Mouse (Mus musculus): ENCODE measurements at regions not wholly inside any gene's neighbourhood (a gene's known extent, or its start where the extent isn't known, plus 50 kb on each side); places are given as distances from the start of the nearest gene placed in this dataset.

DNA sequence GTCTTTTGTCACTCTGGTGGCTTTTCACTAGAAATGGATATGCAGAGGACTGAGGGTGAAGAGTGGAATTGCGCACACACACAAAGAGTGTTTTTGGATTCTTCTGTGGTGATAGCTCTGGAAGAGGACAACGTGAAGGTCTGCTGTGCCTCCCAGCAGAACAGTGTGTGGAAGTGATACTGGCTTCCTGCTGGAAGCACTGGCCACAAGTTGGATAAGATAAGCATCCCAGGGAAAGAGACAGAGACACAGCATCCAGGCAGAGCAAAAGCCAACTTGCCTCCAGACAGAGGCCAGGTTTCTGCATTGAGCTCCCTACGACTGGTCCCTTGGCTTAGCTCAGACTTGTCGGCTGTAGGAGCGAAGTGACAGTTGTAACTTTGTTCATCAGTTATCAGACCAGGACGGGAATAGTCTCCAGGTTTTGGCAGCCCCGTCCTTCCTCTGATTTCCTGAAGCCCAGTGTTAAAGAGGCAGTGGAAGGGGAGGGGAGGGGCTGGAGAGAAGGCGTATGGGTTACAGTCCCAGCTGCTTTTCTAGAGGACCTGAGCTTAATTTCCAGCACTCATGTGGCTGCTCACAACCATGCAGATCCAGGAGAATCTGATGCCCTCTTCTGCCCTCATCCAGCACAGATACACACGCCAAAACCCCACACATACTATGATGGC is 89.2 kb downstream of the Tmem170b start:
- TF ChIP-seq GATA4 (IDR thresholded peaks at IDR 0.05; ENCODE audit: insufficient replicate concordance, low read length): peak; percentile 97

DNA sequence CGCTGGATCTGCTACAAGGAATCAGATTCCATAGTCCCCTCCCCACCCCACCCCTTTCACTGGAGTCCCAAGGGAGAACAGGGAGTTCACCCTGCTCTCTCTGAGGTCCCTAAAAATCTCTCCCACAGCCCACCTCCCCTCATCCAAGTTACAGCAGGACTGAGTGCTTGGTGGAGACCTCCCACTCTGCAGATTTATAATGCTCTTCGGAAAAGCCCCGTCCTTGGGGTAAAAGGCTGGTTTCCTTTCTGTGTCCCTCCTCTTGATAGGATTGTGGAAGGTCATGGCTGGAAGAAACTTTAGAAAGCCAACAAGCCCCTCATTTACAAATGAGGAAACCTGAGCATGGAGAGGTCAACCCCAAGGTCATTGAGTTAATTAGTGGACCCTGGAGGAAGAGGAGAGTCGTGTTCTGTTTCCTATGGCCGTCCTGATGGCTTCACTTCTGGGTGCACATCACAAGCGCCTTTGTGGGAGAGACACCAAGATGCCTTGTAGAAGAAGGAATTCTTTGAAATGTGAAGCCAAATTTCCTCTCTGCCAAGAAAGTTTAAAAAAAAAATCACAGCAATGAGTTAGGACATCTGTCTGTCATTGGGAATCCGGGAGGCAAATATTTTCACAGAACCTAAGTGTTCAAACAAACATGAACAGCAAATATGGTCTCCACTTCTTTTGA is 91.2 kb downstream of the Tmem170b start:
- no peak for TF ChIP-seq GATA4 (IDR thresholded peaks at IDR 0.05; ENCODE audit: insufficient replicate concordance, low read length)

GRCm38 (mm10) chr13:41701345-41701744 is 95.6 kb downstream of the Tmem170b start:
- TF ChIP-seq GATA4 (IDR thresholded peaks at IDR 0.05; ENCODE audit: insufficient replicate concordance, low read length): no peak

GRCm38 (mm10) chr13:41701829-41702231 is 96.1 kb downstream of the Tmem170b start:
- no peak for TF ChIP-seq GATA4 (IDR thresholded peaks at IDR 0.05; ENCODE audit: insufficient replicate concordance, low read length)

DNA sequence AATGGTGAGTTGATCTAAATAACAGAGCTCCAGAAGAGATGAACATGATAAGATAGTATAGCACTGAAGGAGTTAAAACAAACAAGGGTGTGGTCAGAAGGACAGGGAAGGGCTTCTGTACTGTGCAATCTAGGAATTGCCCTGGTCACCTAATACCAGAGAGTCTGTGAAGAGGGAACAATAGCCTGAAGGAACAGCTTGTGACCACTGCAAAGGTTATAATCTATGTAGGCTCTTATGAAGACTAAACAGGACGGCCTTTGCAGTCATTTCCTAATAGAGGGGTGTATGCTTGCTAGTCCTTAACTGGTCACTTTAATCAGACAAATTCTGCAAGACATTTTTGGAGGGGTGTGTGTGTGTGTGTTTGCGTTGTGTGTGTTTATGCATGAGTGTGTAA is 97.5 kb downstream of the Tmem170b start:
- TF ChIP-seq GATA4 (IDR thresholded peaks at IDR 0.05; ENCODE audit: insufficient replicate concordance, low read length): no peak

- TF ChIP-seq GATA4 (IDR thresholded peaks at IDR 0.05; ENCODE audit: insufficient replicate concordance, low read length): peak; percentile 62; the same call in 1 of the 2 replicates
Measured at GRCm38 (mm10) chr13:41703618-41704017, 97.9 kb downstream of the Tmem170b start.

GRCm38 (mm10) chr13:41704806-41705205 is 99.1 kb downstream of the Tmem170b start:
- no peak for TF ChIP-seq GATA4 (IDR thresholded peaks at IDR 0.05; ENCODE audit: insufficient replicate concordance, low read length)

GRCm38 (mm10) chr13:41705636-41706035 is 99.9 kb downstream of the Tmem170b start:
- TF ChIP-seq GATA4 (IDR thresholded peaks at IDR 0.05; ENCODE audit: insufficient replicate concordance, low read length): no peak

DNA sequence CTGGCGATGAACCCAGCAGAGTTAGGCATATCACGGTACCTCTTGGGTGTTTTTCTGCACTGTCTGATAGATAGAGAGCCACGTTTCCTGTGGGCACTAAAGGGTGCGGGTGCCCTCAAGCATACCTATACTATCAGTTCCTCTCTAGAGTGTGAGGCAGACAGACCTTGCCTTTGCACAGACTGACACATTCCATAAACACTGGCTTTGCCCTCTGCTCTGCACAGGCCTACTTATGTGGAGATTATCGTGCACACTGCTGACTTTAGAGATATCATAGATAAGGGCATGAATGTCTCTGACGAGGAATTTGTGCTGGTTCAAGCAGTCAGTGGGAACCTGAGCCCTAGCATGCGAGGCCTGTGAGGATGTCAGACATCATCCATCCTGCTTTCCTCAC is 102.1 kb downstream of the Tmem170b start:
- no peak for TF ChIP-seq GATA4 (IDR thresholded peaks at IDR 0.05; ENCODE audit: insufficient replicate concordance, low read length)

DNA sequence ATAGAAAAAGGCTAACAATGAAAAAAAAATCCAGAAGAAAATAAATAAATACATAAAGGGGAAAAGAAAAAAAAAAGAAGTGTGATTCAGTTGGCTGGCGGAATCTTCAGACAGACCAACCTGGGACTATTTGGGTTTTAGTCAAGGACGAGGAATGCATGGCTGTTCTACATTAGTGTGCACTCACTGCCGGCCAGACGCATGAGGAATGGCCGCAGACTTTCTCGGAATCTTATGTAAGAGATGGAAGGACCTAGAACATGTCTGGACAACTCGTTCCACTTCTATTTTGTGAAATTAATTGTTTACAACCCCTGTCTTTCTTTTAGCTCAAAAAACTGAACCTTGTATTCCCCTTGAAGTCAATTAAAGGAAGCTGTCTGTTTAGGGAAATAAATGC is 103.4 kb downstream of the Tmem170b start:
- TF ChIP-seq GATA4 (IDR thresholded peaks at IDR 0.05; ENCODE audit: insufficient replicate concordance, low read length): no peak

DNA sequence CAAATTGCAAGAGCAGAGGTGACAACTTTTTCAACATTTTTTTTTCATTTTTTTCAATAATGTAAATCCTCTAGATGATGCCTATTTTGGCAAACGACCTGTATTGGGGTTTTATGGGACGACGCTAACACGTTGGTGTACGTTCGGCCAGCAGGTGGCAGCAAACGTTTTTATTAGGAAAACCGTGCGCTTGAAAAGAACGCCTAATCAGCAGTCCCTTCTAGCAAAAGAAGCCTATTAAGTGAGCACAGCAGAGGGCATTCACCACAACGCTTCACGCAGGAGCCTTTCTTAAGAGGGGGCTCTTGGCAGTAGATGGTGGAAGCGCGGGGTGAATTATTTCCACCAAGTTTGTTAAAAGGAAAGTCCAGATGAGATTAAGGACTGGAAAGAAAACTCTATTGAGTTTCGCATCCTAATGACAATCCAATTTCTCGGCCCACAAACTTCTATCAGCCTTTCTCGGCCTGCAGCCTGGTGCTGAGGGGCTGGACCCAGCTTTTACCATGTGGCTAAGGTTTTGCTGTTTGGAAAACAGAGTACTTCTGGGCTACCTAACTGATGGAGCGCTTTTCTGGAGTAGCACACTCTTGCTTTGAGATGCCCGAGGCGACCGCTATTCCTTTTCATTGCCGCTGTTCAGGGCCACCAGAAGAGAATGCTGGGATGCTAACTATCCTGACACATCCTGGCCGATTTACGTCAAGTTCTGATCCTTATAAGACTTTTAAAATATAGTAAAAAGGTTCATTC is 103.9 kb downstream of the Tmem170b start:
- TF ChIP-seq GATA4 (IDR thresholded peaks at IDR 0.05; ENCODE audit: insufficient replicate concordance, low read length): no peak

GRCm38 (mm10) chr13:41712616-41713015 is 106.9 kb downstream of the Tmem170b start:
- TF ChIP-seq GATA4 (IDR thresholded peaks at IDR 0.05; ENCODE audit: insufficient replicate concordance, low read length): no peak

Measured in liver, adult (tissue).